Mouse (Mus musculus) olfactory bulb, adult 2 months (tissue): Measurements from ENCODE around the gene Synj1.

Experiments
- CTCF ChIP-seq: fragments of 200-500 bp; IDR thresholded peaks from 2 replicates; pipeline ENCODE4 v1.5.1; 2012; ENCODE audit warnings: low read depth, mild to moderate bottlenecking, low read length, moderate library complexity; ENCODE audit not compliant: insufficient read depth
- POLR2A ChIP-seq: fragments of 200-500 bp; IDR thresholded peaks from 2 replicates; pipeline ENCODE4 v1.6.1; 2012; ENCODE audit warnings: mild to moderate bottlenecking, low read depth, low read length, moderate library complexity; ENCODE audit not compliant: insufficient read depth

- no peak for TF ChIP-seq CTCF
- TF ChIP-seq POLR2A, result no peak
Observed at GRCm38 (mm10) chr16:90963866-90964265, 47.2 kb downstream of the Synj1 start.
